Mouse (Mus musculus) hindbrain, embryonic 11.5 days (tissue): ENCODE results near the gene Ablim2. TPM values are rescaled to one million over a fixed set of nuclear protein-coding genes. Genes with fewer than 3 reads are reported as not detected.

Source experiments
- ATAC-seq: fragments of 200-750 bp; cut with Nextera tagmentation; 2 replicates; pipeline ENCODE4 v1.8.0; 2017; ENCODE audit warnings: mild to moderate bottlenecking, moderate TSS enrichment, moderate library complexity; ENCODE audit not compliant: low FRiP score
- DNase-seq: peaks from one replicate; pipeline ENCODE4 v3.0.0-alpha.2; 2015; ENCODE audit warnings: low spot score
- H3K27ac ChIP-seq: fragments of 300-500 bp; sonication (generic); 2 replicates; pipeline ENCODE4 v1.5.1; 2014; ENCODE audit warnings: mild to moderate bottlenecking, low read depth, low read length
- H3K27me3 ChIP-seq: fragments of 300-500 bp; sonication (generic); 2 replicates; pipeline ENCODE4 v1.6.1; 2014; ENCODE audit warnings: mild to moderate bottlenecking, low read length, moderate library complexity, mixed read lengths; ENCODE audit not compliant: control insufficient read depth, insufficient read depth
- H3K36me3 ChIP-seq: fragments of 300-500 bp; sonication (generic); 2 replicates; pipeline ENCODE4 v1.6.1; 2014; ENCODE audit warnings: mild to moderate bottlenecking, low read length, moderate library complexity, mixed read lengths; ENCODE audit not compliant: control insufficient read depth, insufficient read depth
- H3K4me1 ChIP-seq: fragments of 300-500 bp; sonication (generic); replicated peaks from 2 replicates; pipeline ENCODE4 v1.6.1; 2014; ENCODE audit warnings: low read length, mixed read lengths; ENCODE audit not compliant: control insufficient read depth, insufficient read depth
- H3K4me2 ChIP-seq: fragments of 300-500 bp; sonication (generic); replicated peaks from 2 replicates; pipeline ENCODE4 v1.6.1; 2014; ENCODE audit warnings: mild to moderate bottlenecking, low read depth, low read length
- H3K4me3 ChIP-seq: fragments of 300-500 bp; sonication (generic); 2 replicates; pipeline ENCODE4 v1.5.1; 2014; ENCODE audit warnings: low read depth, low read length
- H3K9ac ChIP-seq: fragments of 300-500 bp; sonication (generic); 2 replicates; pipeline ENCODE4 v1.6.1; 2014; ENCODE audit warnings: low read depth, low read length
- H3K9me3 ChIP-seq: fragments of 300-500 bp; sonication (generic); 2 replicates; pipeline ENCODE4 v1.6.1; 2016; ENCODE audit warnings: low read length; ENCODE audit not compliant: control insufficient read depth
- WGBS: fragments of 180-500 bp; shearing (Covaris S2); extraction: QIAGEN DNeasy Blood & Tissue Kit; methylation state at CpG from one replicate; pipeline ENCODE4 v1.1.7; 2014; 5-methylcytosine and 5-hydroxymethylcytosine counted together
- polyA plus RNA-seq: library from polyadenylated mRNA; unstranded; fragments of >200 nt; fragmentation: Nextera tagmentation; extraction: Ambion mirVana; gene quantifications from 2 replicates; pipeline ENCODE4 v1.2.1, GENCODE M21; 2014

The Ablim2 gene
- polyA plus RNA-seq, 1 experiment from 2014 or later, result 0.60 TPM

GRCm38 (mm10) chr5:35915629-35916300 is 158.1 kb downstream of the Ablim2 start:
- H3K9me3 ChIP-seq, result no peaks in the 10 kb centered on the region
- H3K4me1 ChIP-seq, result peaks cover 18% of the 10 kb centered on the region; the same call in 1 of the 2 replicates
- H3K36me3 ChIP-seq, result no peaks in the 10 kb centered on the region
- peak overlapping the region; percentile 73 for H3K27ac ChIP-seq
- no peak overlapping the region for H3K4me2 ChIP-seq
- no peaks in the 10 kb centered on the region for H3K27me3 ChIP-seq
- no peak for DNase-seq
- no peak for ATAC-seq
- no peak overlapping the region for H3K9ac ChIP-seq
- no peak overlapping the region for H3K4me3 ChIP-seq
- WGBS, result 64% methylated on average over 12 of the region's 12 CpGs

GRCm38 (mm10) chr5:35916666-35917065 is 159.0 kb downstream of the Ablim2 start:
- Histone ChIP-seq H3K4me1 (peaks cover 27% of the 10 kb centered on the region), H3K9ac (no peak overlapping the region), H3K27me3 (no peaks in the 10 kb centered on the region), H3K4me3 (no peak overlapping the region), H3K9me3 (no peaks in the 10 kb centered on the region), H3K27ac (peak overlapping the region; percentile 24; the same call in 1 of the 2 replicates), H3K4me2 (no peak overlapping the region), H3K36me3 (no peaks in the 10 kb centered on the region)
- ATAC-seq, result no peak
- 50% methylated on average over 5 of the region's 5 CpGs for WGBS
- DNase-seq, result no peak

- peaks cover 33% of the 10 kb centered on the region for H3K4me1 ChIP-seq
- no peaks in the 10 kb centered on the region for H3K36me3 ChIP-seq
- H3K27me3 ChIP-seq, result no peaks in the 10 kb centered on the region
- no peak for ATAC-seq
- DNase-seq, result peak; percentile 30
- H3K4me2 ChIP-seq, result no peak overlapping the region
- no peak overlapping the region for H3K4me3 ChIP-seq
- no peaks in the 10 kb centered on the region for H3K9me3 ChIP-seq
- peak overlapping the region; percentile 90 for H3K27ac ChIP-seq
- WGBS, result 34% methylated on average over 8 of the region's 8 CpGs
- peak overlapping the region; percentile 42 for H3K9ac ChIP-seq
These were observed 160.7 kb downstream of the Ablim2 start for GRCm38 (mm10) chr5:35918387-35918786.

GRCm38 (mm10) chr5:35920076-35920475 is 162.4 kb downstream of the Ablim2 start:
- WGBS, result 52% methylated on average over 4 of the region's 4 CpGs

GRCm38 (mm10) chr5:35920557-35920956 is 162.9 kb downstream of the Ablim2 start:
- no peaks in the 10 kb centered on the region for H3K9me3 ChIP-seq
- H3K27me3 ChIP-seq, result no peaks in the 10 kb centered on the region
- ATAC-seq, result no peak
- H3K4me3 ChIP-seq, result no peak overlapping the region
- no peak overlapping the region for H3K9ac ChIP-seq
- no peaks in the 10 kb centered on the region for H3K36me3 ChIP-seq
- DNase-seq, result no peak
- H3K4me2 ChIP-seq, result no peak overlapping the region
- H3K4me1 ChIP-seq, result peaks cover 31% of the 10 kb centered on the region
- peak overlapping the region; percentile 71 for H3K27ac ChIP-seq

More at GRCm38 (mm10) chr5:35920076-35920475, 162.4 kb downstream of the Ablim2 start:
- peak overlapping the region; percentile 90 for H3K27ac ChIP-seq
- peaks cover 34% of the 10 kb centered on the region for H3K4me1 ChIP-seq
- ATAC-seq, result peak; percentile 68
- H3K4me3 ChIP-seq, result no peak overlapping the region
- peak; percentile 56 for DNase-seq
- H3K4me2 ChIP-seq, result no peak overlapping the region
- H3K27me3 ChIP-seq, result no peaks in the 10 kb centered on the region
- H3K9me3 ChIP-seq, result no peaks in the 10 kb centered on the region
- H3K36me3 ChIP-seq, result no peaks in the 10 kb centered on the region
- no peak overlapping the region for H3K9ac ChIP-seq

- no peak for ATAC-seq
- H3K4me2 ChIP-seq, result no peak overlapping the region
- 72% methylated on average over 6 of the region's 6 CpGs for WGBS
- peak overlapping the region; percentile 71 for H3K27ac ChIP-seq
- H3K9me3 ChIP-seq, result no peaks in the 10 kb centered on the region
- H3K4me1 ChIP-seq, result peaks cover 36% of the 10 kb centered on the region
- no peak overlapping the region for H3K9ac ChIP-seq
- H3K27me3 ChIP-seq, result no peaks in the 10 kb centered on the region
- no peak overlapping the region for H3K4me3 ChIP-seq
- no peaks in the 10 kb centered on the region for H3K36me3 ChIP-seq
- DNase-seq, result no peak
These were observed 163.5 kb downstream of the Ablim2 start for GRCm38 (mm10) chr5:35921141-35921540.

- no peak overlapping the region for H3K9ac ChIP-seq
- DNase-seq, result peak; percentile 36
- ATAC-seq, result no peak
- WGBS, result 38% methylated on average over 10 of the region's 10 CpGs
- H3K9me3 ChIP-seq, result no peaks in the 10 kb centered on the region
- no peak overlapping the region for H3K4me2 ChIP-seq
- peaks cover 36% of the 10 kb centered on the region for H3K4me1 ChIP-seq
- H3K27ac ChIP-seq, result peak overlapping the region; percentile 71
- no peak overlapping the region for H3K4me3 ChIP-seq
- H3K27me3 ChIP-seq, result no peaks in the 10 kb centered on the region
- no peaks in the 10 kb centered on the region for H3K36me3 ChIP-seq
These were observed 164.0 kb downstream of the Ablim2 start for GRCm38 (mm10) chr5:35921595-35922254.

- no peak overlapping the region for H3K4me2 ChIP-seq
- no peak overlapping the region for H3K4me3 ChIP-seq
- no peaks in the 10 kb centered on the region for H3K9me3 ChIP-seq
- H3K36me3 ChIP-seq, result no peaks in the 10 kb centered on the region
- no peaks in the 10 kb centered on the region for H3K27me3 ChIP-seq
- ATAC-seq (no peak), DNase-seq (no peak)
- peaks cover 30% of the 10 kb centered on the region for H3K4me1 ChIP-seq
- no peak overlapping the region for H3K27ac ChIP-seq
- WGBS, result 91% methylated on average over 6 of the region's 6 CpGs
- H3K9ac ChIP-seq, result no peak overlapping the region
These were observed 165.8 kb downstream of the Ablim2 start for GRCm38 (mm10) chr5:35923448-35923847.

- Histone ChIP-seq H3K4me3 (no peak overlapping the region), H3K36me3 (no peaks in the 10 kb centered on the region), H3K4me2 (no peak overlapping the region), H3K9ac (0 out of 2 replicates have a peak overlapping the region, but pooled peaks have one; percentile 0), H3K27me3 (no peaks in the 10 kb centered on the region), H3K4me1 (peaks cover 24% of the 10 kb centered on the region), H3K27ac (peak overlapping the region; percentile 49), H3K9me3 (no peaks in the 10 kb centered on the region)
- WGBS, result 40% methylated on average over 12 of the region's 12 CpGs
- ATAC-seq, result peak; percentile 63
- peak; percentile 46 for DNase-seq
These were observed 167.5 kb downstream of the Ablim2 start for GRCm38 (mm10) chr5:35925171-35925634.
